Mouse (Mus musculus) erythroid progenitor cell, adult 5-6 weeks (primary cell): ENCODE results near the gene Rbm17. TPM values are rescaled to one million over a fixed set of nuclear protein-coding genes. Genes with fewer than 3 reads are reported as not detected.
"Not testable (repeated sequence)": the region's sequence is repeated elsewhere in the genome, so short reads cannot be mapped to it uniquely, and the experiment has no call there.

Source experiments
- ATAC-seq: replicated peaks from 2 replicates; pipeline ENCODE4 v1.8.0; 2016; ENCODE audit warnings: moderate number of reproducible peaks, mild to moderate bottlenecking, moderate TSS enrichment, inconsistent platforms; ENCODE audit not compliant: poor library complexity, low FRiP score, severe bottlenecking
- total RNA-seq, 2 experiments: library from RNA; stranded (forward) in 1 of 2; stranded (reverse) in 1 of 2; fragments of 150-400 nt in 1 of 2; fragments of 186-747, 209-891 nt in 1 of 2; gene quantifications; 2 replicates each; pipeline versions ENCODE4 v1.2.3 to v1.2.4; 2015 to 2017; ENCODE audit warnings: low replicate concordance in 2 of 2

The Rbm17 gene
- total RNA-seq, 2 experiments from 2014 or later = 34.4 to 105 TPM

GRCm38 (mm10) chr2:11552966-11553451 is 50.9 kb downstream of the Rbm17 start:
- ATAC-seq = no peak

DNA sequence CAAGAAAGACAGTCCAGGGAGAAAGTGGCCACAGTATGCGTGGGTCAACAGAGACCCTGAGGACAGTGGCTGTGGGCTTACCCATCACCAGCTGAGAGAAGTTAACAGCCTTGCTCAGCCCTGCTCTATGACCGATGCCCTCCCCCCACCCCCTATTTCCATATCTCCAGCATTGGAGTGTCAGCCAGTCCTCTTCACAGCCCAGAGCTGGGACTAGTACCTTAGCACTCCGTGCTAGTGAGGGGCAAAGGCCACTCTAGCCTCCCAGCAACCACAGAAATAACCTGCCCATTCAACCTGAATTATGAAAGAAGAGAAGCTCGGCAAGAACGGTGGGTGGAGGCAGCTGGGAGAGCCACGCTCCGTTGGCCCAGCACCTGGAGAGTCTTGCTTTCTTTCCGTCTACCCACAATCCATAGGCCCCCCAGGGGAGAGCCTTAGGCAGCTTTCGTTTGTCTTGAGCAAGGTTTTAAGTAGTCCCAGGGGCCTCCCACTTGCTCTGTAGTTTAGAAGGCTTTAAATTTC is 51.6 kb downstream of the Rbm17 start:
- ATAC-seq = no peak

DNA sequence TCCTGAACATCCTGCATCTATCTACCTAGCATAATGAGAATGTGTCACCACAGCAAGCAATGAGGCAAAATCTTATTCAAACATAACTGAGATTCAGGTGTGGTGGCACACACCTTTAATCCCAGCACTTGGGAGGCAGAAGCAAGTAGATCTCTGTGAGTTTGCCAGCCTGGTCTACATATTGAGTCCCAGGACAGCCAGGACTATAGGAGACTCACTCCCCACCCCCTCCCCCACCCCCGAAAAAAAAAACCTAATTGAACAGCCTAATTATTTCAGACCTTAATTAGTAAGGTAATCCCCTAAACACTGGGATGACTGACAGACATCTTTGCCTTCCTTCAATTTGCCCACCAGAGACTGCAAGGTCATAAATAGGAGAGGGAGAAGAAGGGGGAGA is 52.2 kb downstream of the Rbm17 start:
- ATAC-seq = no peak

GRCm38 (mm10) chr2:11548508-11548907 is 55.4 kb downstream of the Rbm17 start:
- no peak for ATAC-seq

GRCm38 (mm10) chr2:11547609-11548008 is 56.3 kb downstream of the Rbm17 start:
- ATAC-seq = no peak

DNA sequence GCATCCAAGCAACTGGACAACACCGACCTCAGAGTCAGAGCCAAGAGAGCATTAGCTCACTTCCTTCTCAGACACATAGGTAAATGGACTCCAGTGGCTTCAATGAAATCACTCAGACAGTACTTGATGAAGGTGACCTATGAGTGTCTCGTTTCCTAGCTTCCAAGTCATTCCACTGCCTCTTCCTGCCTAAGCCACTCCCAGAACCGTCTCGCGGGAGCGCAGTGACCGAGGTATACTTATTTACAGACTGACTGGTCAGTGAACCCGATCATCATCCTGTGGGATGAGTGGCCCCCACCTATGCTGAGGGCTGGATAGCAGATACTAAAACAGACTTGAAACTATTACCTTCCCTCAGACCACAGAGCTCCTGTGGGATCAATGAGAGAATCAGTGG is 57.9 kb downstream of the Rbm17 start:
- ATAC-seq = no peak

- no peak for ATAC-seq
Observed at GRCm38 (mm10) chr2:11545380-11545779, 58.6 kb downstream of the Rbm17 start.

GRCm38 (mm10) chr2:11544342-11544741 is 59.6 kb downstream of the Rbm17 start:
- no peak for ATAC-seq

DNA sequence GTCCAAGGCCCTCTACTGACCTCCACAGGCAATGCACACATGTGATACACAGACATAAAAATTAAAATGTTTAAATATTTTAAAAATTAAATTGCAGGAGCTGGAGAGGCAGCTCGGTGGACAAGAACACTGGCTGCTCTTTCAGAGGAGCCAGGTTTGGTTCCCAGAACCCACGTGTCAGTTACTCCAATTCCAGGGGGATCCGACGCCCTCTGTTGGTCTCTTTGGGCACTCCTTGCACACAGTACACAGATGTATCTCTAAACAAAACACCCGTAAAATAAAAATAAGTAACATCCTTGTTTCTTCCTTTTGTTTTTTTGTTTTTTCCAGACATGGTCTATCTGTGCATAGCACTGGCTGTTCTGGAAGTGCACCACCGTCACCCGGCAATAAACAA is 60.8 kb downstream of the Rbm17 start:
- no peak for ATAC-seq

GRCm38 (mm10) chr2:11542640-11543039 is 61.3 kb downstream of the Rbm17 start:
- ATAC-seq = no peak

GRCm38 (mm10) chr2:11542121-11542520 is 61.8 kb downstream of the Rbm17 start:
- ATAC-seq = no peak

DNA sequence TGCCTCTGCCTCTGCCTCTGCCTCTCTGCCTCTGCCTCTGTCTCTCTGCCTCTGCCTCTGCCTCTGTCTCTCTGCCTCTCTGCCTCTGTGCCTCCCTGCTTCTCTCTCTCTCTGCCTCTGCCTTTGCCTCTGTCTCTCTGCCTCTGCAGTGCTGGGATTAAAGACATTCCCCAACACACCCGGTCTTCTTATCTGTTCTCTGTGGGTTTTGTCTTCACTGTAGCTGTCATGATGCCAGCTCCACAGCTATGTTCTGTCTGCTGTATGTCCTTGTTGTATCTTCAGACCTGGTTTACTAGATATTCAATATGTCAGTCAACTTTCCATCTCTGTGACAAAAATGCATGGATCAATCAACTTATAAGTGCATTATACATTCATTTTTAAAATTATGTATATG is 62.4 kb downstream of the Rbm17 start:
- not testable (repeated sequence) for ATAC-seq

- ATAC-seq = no peak
Observed at GRCm38 (mm10) chr2:11535966-11536365, 68.0 kb downstream of the Rbm17 start.

Other genes starting within 250 kb of the Rbm17 start
- gene Pfkfb3, start 50.1 kb downstream of the Rbm17 start, total RNA-seq (2015; ENCODE audit: low replicate concordance) = 8.0 and 14.1 TPM in 2 replicates
- gene Pfkfb3, start 50.1 kb downstream of the Rbm17 start, total RNA-seq (2017; ENCODE audit: low replicate concordance) = 1.1 and 3.2 TPM in 2 replicates
- not detected in 2 replicates for gene Gm17490, start 22.1 kb upstream of the Rbm17 start, total RNA-seq (2015; ENCODE audit: low replicate concordance)
- not detected in 2 replicates for gene Gm17490, start 22.1 kb upstream of the Rbm17 start, total RNA-seq (2017; ENCODE audit: low replicate concordance)
- 11.9 and 14.7 TPM in 2 replicates for gene Il2ra, start 38.7 kb upstream of the Rbm17 start, total RNA-seq (2015; ENCODE audit: low replicate concordance)
- 1.3 and 5.4 TPM in 2 replicates for gene Il2ra, start 38.7 kb upstream of the Rbm17 start, total RNA-seq (2017; ENCODE audit: low replicate concordance)
- gene Il15ra, start 101.1 kb upstream of the Rbm17 start, total RNA-seq (2015; ENCODE audit: low replicate concordance) = 7.2 TPM in 1 of 2 replicates, not detected in the other
- gene Il15ra, start 101.1 kb upstream of the Rbm17 start, total RNA-seq (2017; ENCODE audit: low replicate concordance) = 8.1 and 38.3 TPM in 2 replicates
- gene Fbh1, start 173.4 kb upstream of the Rbm17 start, total RNA-seq (2015; ENCODE audit: low replicate concordance) = 9.7 and 35.6 TPM in 2 replicates
- 13.5 and 15.7 TPM in 2 replicates for gene Fbh1, start 173.4 kb upstream of the Rbm17 start, total RNA-seq (2017; ENCODE audit: low replicate concordance)
- 10.1 and 38.6 TPM in 2 replicates for gene Ankrd16, start 173.7 kb upstream of the Rbm17 start, total RNA-seq (2015; ENCODE audit: low replicate concordance)
- 5.4 and 15.9 TPM in 2 replicates for gene Ankrd16, start 173.7 kb upstream of the Rbm17 start, total RNA-seq (2017; ENCODE audit: low replicate concordance)